Mouse (Mus musculus) hindbrain, embryonic 15.5 days (tissue): ENCODE results near the gene Zfp472. TPM values are rescaled to one million over a fixed set of nuclear protein-coding genes. Genes with fewer than 3 reads are reported as not detected.
"Not testable (repeated sequence)": the region's sequence is repeated elsewhere in the genome, so short reads cannot be mapped to it uniquely, and the experiment has no call there.

Source experiments
- ATAC-seq: fragments of 200-750 bp; cut with Nextera tagmentation; 2 replicates; pipeline ENCODE4 v1.8.0; 2017; ENCODE audit warnings: low read depth, moderate number of reproducible peaks, moderate TSS enrichment; ENCODE audit not compliant: low FRiP score
- H3K27ac ChIP-seq: fragments of 300-500 bp; sonication (generic); replicated peaks from 2 replicates; pipeline ENCODE4 v1.5.1; 2015; ENCODE audit warnings: mild to moderate bottlenecking, inconsistent platforms
- H3K27me3 ChIP-seq: fragments of 300-500 bp; sonication (generic); 2 replicates; pipeline ENCODE4 v1.6.1; 2015; ENCODE audit warnings: control low read depth, inconsistent platforms
- H3K36me3 ChIP-seq: fragments of 300-500 bp; sonication (generic); 2 replicates; pipeline ENCODE4 v1.6.1; 2015; ENCODE audit warnings: control low read depth, inconsistent platforms
- H3K4me1 ChIP-seq: fragments of 300-500 bp; sonication (generic); replicated peaks from 2 replicates; pipeline ENCODE4 v1.6.1; 2015; ENCODE audit warnings: control low read depth, inconsistent platforms
- H3K4me2 ChIP-seq: fragments of 300-500 bp; sonication (generic); 2 replicates; pipeline ENCODE4 v1.6.1; 2015; ENCODE audit warnings: moderate library complexity, mild to moderate bottlenecking, inconsistent platforms
- H3K4me3 ChIP-seq: fragments of 300-500 bp; sonication (generic); 2 replicates; pipeline ENCODE4 v1.5.1; 2015; ENCODE audit warnings: mild to moderate bottlenecking, inconsistent platforms
- H3K9ac ChIP-seq: fragments of 300-500 bp; sonication (generic); 2 replicates; pipeline ENCODE4 v1.6.1; 2015; ENCODE audit warnings: inconsistent platforms
- H3K9me3 ChIP-seq: fragments of 300-500 bp; sonication (generic); 2 replicates; pipeline ENCODE4 v1.6.1; 2016; ENCODE audit warnings: control low read depth, inconsistent platforms
- WGBS: fragments of 180-500 bp; shearing (Covaris S2); methylation state at CpG from one replicate; pipeline ENCODE4 v1.1.7; 2015; 5-methylcytosine and 5-hydroxymethylcytosine counted together
- polyA plus RNA-seq: library from polyadenylated mRNA; unstranded; fragments of >200 nt; fragmentation: Nextera tagmentation; extraction: Ambion mirVana; gene quantifications from 2 replicates; pipeline ENCODE4 v1.2.1, GENCODE M21; 2015

The Zfp472 gene
- polyA plus RNA-seq, 1 experiment from 2014 or later = 7.5 TPM

- Histone ChIP-seq H3K9ac (peak within 1 kb of the TSS; percentile 42), H3K9me3 (no peaks in the 10 kb centered on the region), H3K4me3 (peak within 1 kb of the TSS; percentile 47), H3K36me3 (no peaks in the 10 kb centered on the region), H3K27me3 (no peaks in the 10 kb centered on the region), H3K4me1 (peaks cover 14% of the 10 kb centered on the region), H3K27ac (peak within 1 kb of the TSS; percentile 49), H3K4me2 (peak within 1 kb of the TSS; percentile 61)
- peak; percentile 97 for ATAC-seq
- 39% methylated on average over 12 of the region's 12 CpGs for WGBS
Measured at GRCm38 (mm10) chr17:32947215-32947914, 18.2 kb upstream of the Zfp472 start, which contains the start of gene Cyp4f13. Gene Cyp4f13, minus strand, starts transcription at chr17:32947402.

- ATAC-seq = no peak
- Histone ChIP-seq H3K4me1 (peaks cover 14% of the 10 kb centered on the region), H3K36me3 (no peaks in the 10 kb centered on the region), H3K9ac (no peak overlapping the region), H3K4me2 (no peak overlapping the region), H3K4me3 (no peak overlapping the region), H3K9me3 (no peaks in the 10 kb centered on the region), H3K27me3 (no peaks in the 10 kb centered on the region), H3K27ac (no peak overlapping the region)
- 89% methylated on average over 3 of the region's 3 CpGs for WGBS
Measured at GRCm38 (mm10) chr17:32950136-32950535, 15.5 kb upstream of the Zfp472 start.

GRCm38 (mm10) chr17:32951006-32951405 lies 14.6 kb upstream of the Zfp472 start:
- peaks cover 14% of the 10 kb centered on the region for H3K4me1 ChIP-seq
- no peak overlapping the region for H3K9ac ChIP-seq
- H3K9me3 ChIP-seq = no peaks in the 10 kb centered on the region
- H3K36me3 ChIP-seq = no peaks in the 10 kb centered on the region
- no peak overlapping the region for H3K4me3 ChIP-seq
- no peak overlapping the region for H3K4me2 ChIP-seq
- no peaks in the 10 kb centered on the region for H3K27me3 ChIP-seq
- WGBS = 83% methylated on average over 11 of the region's 11 CpGs
- ATAC-seq = no peak
- H3K27ac ChIP-seq = no peak overlapping the region

- H3K4me3 ChIP-seq = no peak overlapping the region
- no peak overlapping the region for H3K9ac ChIP-seq
- no peaks in the 10 kb centered on the region for H3K27me3 ChIP-seq
- no peak overlapping the region for H3K4me2 ChIP-seq
- peaks cover 11% of the 10 kb centered on the region for H3K4me1 ChIP-seq
- no peaks in the 10 kb centered on the region for H3K36me3 ChIP-seq
- no peak overlapping the region for H3K27ac ChIP-seq
- ATAC-seq = no peak
- no peaks in the 10 kb centered on the region for H3K9me3 ChIP-seq
- 30% methylated on average over 16 of the region's 16 CpGs for WGBS
Measured at GRCm38 (mm10) chr17:32951441-32951840, 14.2 kb upstream of the Zfp472 start.

- no peaks in the 10 kb centered on the region for H3K27me3 ChIP-seq
- H3K4me3 ChIP-seq = peak overlapping the region; percentile 80
- H3K9me3 ChIP-seq = no peaks in the 10 kb centered on the region
- ATAC-seq = peak; percentile 86
- no peaks in the 10 kb centered on the region for H3K36me3 ChIP-seq
- WGBS = 0% methylated on average over 14 of the region's 14 CpGs
- H3K4me2 ChIP-seq = peak overlapping the region; percentile 91
- peak overlapping the region; percentile 70 for H3K9ac ChIP-seq
- peaks cover 21% of the 10 kb centered on the region for H3K4me1 ChIP-seq
- H3K27ac ChIP-seq = peak overlapping the region; percentile 84; the same call in 1 of the 2 replicates
Measured at GRCm38 (mm10) chr17:32965253-32965622, 376 bp upstream of the Zfp472 start.

- Histone ChIP-seq H3K9me3 (no peaks in the 10 kb centered on the region), H3K4me2 (no peak overlapping the region), H3K4me3 (no peak overlapping the region), H3K27me3 (no peaks in the 10 kb centered on the region), H3K9ac (no peak overlapping the region), H3K27ac (no peak overlapping the region), H3K4me1 (no peaks in the 10 kb centered on the region), H3K36me3 (peaks cover 36% of the 10 kb centered on the region)
- WGBS = 92% methylated on average over 4 of the region's 4 CpGs
- ATAC-seq = no peak
Measured at GRCm38 (mm10) chr17:32981361-32981760, 15.7 kb downstream of the Zfp472 start.

- WGBS = 80% methylated on average over 4 of the region's 4 CpGs
- no peak overlapping the region for H3K9ac ChIP-seq
- H3K27me3 ChIP-seq = no peaks in the 10 kb centered on the region
- no peaks in the 10 kb centered on the region for H3K36me3 ChIP-seq
- no peak overlapping the region for H3K27ac ChIP-seq
- H3K4me2 ChIP-seq = no peak overlapping the region
- no peak overlapping the region for H3K4me3 ChIP-seq
- H3K9me3 ChIP-seq = no peaks in the 10 kb centered on the region
- no peak for ATAC-seq
- H3K4me1 ChIP-seq = no peaks in the 10 kb centered on the region
Measured at GRCm38 (mm10) chr17:32986301-32986700, 20.7 kb downstream of the Zfp472 start.

- Histone ChIP-seq H3K4me2 (peak overlapping the region; percentile 75), H3K27me3 (no peaks in the 10 kb centered on the region), H3K9ac (peak overlapping the region; percentile 34; the same call in 1 of the 2 replicates), H3K36me3 (peaks cover 25% of the 10 kb centered on the region), H3K4me3 (peak overlapping the region; percentile 47), H3K9me3 (no peaks in the 10 kb centered on the region), H3K4me1 (peaks cover 19% of the 10 kb centered on the region), H3K27ac (peak overlapping the region; percentile 76; the same call in 1 of the 2 replicates)
- WGBS = 68% methylated on average over 12 of the region's 12 CpGs
- ATAC-seq = no peak
Measured at GRCm38 (mm10) chr17:32991965-32992698, 26.5 kb downstream of the Zfp472 start.

GRCm38 (mm10) chr17:32992699-32993474 lies 27.3 kb downstream of the Zfp472 start, which contains the start of gene Zfp952:
Gene Zfp952, plus strand, starts transcription at chr17:32993129.
- peak within 1 kb of the TSS; percentile 41 for H3K9ac ChIP-seq
- H3K4me3 ChIP-seq = peak within 1 kb of the TSS; percentile 47
- WGBS = 2% methylated on average over 21 of the region's 21 CpGs
- no peaks in the 10 kb centered on the region for H3K9me3 ChIP-seq
- H3K27ac ChIP-seq = peak within 1 kb of the TSS; percentile 76
- peak within 1 kb of the TSS; percentile 75 for H3K4me2 ChIP-seq
- peaks cover 25% of the 10 kb centered on the region for H3K36me3 ChIP-seq
- peak; percentile 98 for ATAC-seq
- peaks cover 19% of the 10 kb centered on the region for H3K4me1 ChIP-seq
- no peaks in the 10 kb centered on the region for H3K27me3 ChIP-seq

- Histone ChIP-seq H3K4me2 (no peak overlapping the region), H3K4me1 (peaks cover 14% of the 10 kb centered on the region), H3K4me3 (no peak overlapping the region), H3K9ac (no peak overlapping the region), H3K9me3 (peaks cover 8% of the 10 kb centered on the region), H3K27me3 (no peaks in the 10 kb centered on the region), H3K27ac (no peak overlapping the region), H3K36me3 (peaks cover 60% of the 10 kb centered on the region)
- no peak for ATAC-seq
- WGBS = 95% methylated on average over 2 of the region's 2 CpGs
Measured at GRCm38 (mm10) chr17:32998492-32998891, 32.9 kb downstream of the Zfp472 start.

GRCm38 (mm10) chr17:33008337-33008736 lies 42.7 kb downstream of the Zfp472 start:
- no peak overlapping the region for H3K4me2 ChIP-seq
- no peak overlapping the region for H3K27ac ChIP-seq
- ATAC-seq = no peak
- H3K4me1 ChIP-seq = no peaks in the 10 kb centered on the region
- no peaks in the 10 kb centered on the region for H3K27me3 ChIP-seq
- H3K4me3 ChIP-seq = no peak overlapping the region
- H3K9ac ChIP-seq = no peak overlapping the region
- H3K9me3 ChIP-seq = peaks cover 8% of the 10 kb centered on the region; the same call in 1 of the 2 replicates
- peaks cover 26% of the 10 kb centered on the region for H3K36me3 ChIP-seq
- 57% methylated on average over 9 of the region's 9 CpGs for WGBS

- H3K36me3 ChIP-seq = peaks cover 87% of the 10 kb centered on the region
- not testable (repeated sequence) for ATAC-seq, H3K27ac ChIP-seq
Measured at GRCm38 (mm10) chr17:33020434-33020833, 54.8 kb downstream of the Zfp472 start.

More at GRCm38 (mm10) chr17:33020434-33020833, 54.8 kb downstream of the Zfp472 start:
- not testable (repeated sequence) for H3K4me1 ChIP-seq, H3K9ac ChIP-seq, H3K4me3 ChIP-seq, H3K27me3 ChIP-seq, H3K4me2 ChIP-seq
- peaks cover 42% of the 10 kb centered on the region for H3K9me3 ChIP-seq
